Mouse (Mus musculus) neural tube, embryonic 14.5 days (tissue): ENCODE data around the gene Lrpprc. TPM values are rescaled to one million over a fixed set of nuclear protein-coding genes. Genes with fewer than 3 reads are reported as not detected.

Experiments
- ATAC-seq: fragments of 200-750 bp; cut with Nextera tagmentation; 2 replicates; pipeline ENCODE4 v1.8.0; 2017; ENCODE audit warnings: low read depth, mild to moderate bottlenecking, moderate TSS enrichment, moderate library complexity
- H3K27ac ChIP-seq: fragments of 300-500 bp; sonication (generic); 2 replicates; pipeline ENCODE4 v1.5.1; 2014; ENCODE audit warnings: low read depth, mild to moderate bottlenecking, control low read depth, low read length, moderate library complexity, mixed read lengths
- H3K27me3 ChIP-seq: fragments of 300-500 bp; sonication (generic); 2 replicates; pipeline ENCODE4 v1.6.1; 2014; ENCODE audit warnings: low read length; ENCODE audit not compliant: control insufficient read depth, insufficient read depth
- H3K36me3 ChIP-seq: fragments of 300-500 bp; sonication (generic); 2 replicates; pipeline ENCODE4 v1.6.1; 2014; ENCODE audit warnings: low read length, mixed read lengths; ENCODE audit not compliant: control insufficient read depth, insufficient read depth
- H3K4me1 ChIP-seq: fragments of 300-500 bp; sonication (generic); 2 replicates; pipeline ENCODE4 v1.6.1; 2014; ENCODE audit warnings: low read length; ENCODE audit not compliant: control insufficient read depth, insufficient read depth
- H3K4me2 ChIP-seq: fragments of 300-500 bp; sonication (generic); 2 replicates; pipeline ENCODE4 v1.6.1; 2014; ENCODE audit warnings: mild to moderate bottlenecking, low read depth, low read length, control low read depth
- H3K4me3 ChIP-seq: fragments of 300-500 bp; sonication (generic); 2 replicates; pipeline ENCODE4 v1.5.1; 2014; ENCODE audit warnings: low read depth, low read length, control low read depth, mixed read lengths
- H3K9ac ChIP-seq: fragments of 300-500 bp; sonication (generic); replicated peaks from 2 replicates; pipeline ENCODE4 v1.6.1; 2014; ENCODE audit warnings: low read depth, mild to moderate bottlenecking, control low read depth, low read length, mixed read lengths
- H3K9me3 ChIP-seq: fragments of 300-500 bp; sonication (generic); 2 replicates; pipeline ENCODE4 v1.6.1; 2016; ENCODE audit warnings: low read length; ENCODE audit not compliant: control insufficient read depth
- WGBS: fragments of 180-500 bp; shearing (Covaris S2); extraction: QIAGEN DNeasy Blood & Tissue Kit; methylation state at CpG from one replicate; pipeline ENCODE4 v1.1.7; 2014; 5-methylcytosine and 5-hydroxymethylcytosine counted together
- polyA plus RNA-seq: library from polyadenylated mRNA; unstranded; fragments of >200 nt; fragmentation: Nextera tagmentation; extraction: Ambion mirVana; gene quantifications from 2 replicates; pipeline ENCODE4 v1.2.1, GENCODE M21; 2014

Lrpprc gene
- polyA plus RNA-seq, 1 experiment from 2014 or later: 53.1 TPM

- H3K9me3 ChIP-seq: no peaks in the 10 kb centered on the region
- no peak overlapping the region for H3K9ac ChIP-seq
- no peak overlapping the region for H3K4me3 ChIP-seq
- ATAC-seq: no peak
- H3K27ac ChIP-seq: no peak overlapping the region
- H3K4me2 ChIP-seq: no peak overlapping the region
- H3K27me3 ChIP-seq: no peaks in the 10 kb centered on the region
- WGBS: 61% methylated on average over 9 of the region's 9 CpGs
- H3K36me3 ChIP-seq: no peaks in the 10 kb centered on the region
- H3K4me1 ChIP-seq: no peaks in the 10 kb centered on the region
Observed at GRCm38 (mm10) chr17:84736719-84737118, 53.9 kb downstream of the Lrpprc start.

- Histone ChIP-seq H3K4me1 (no peaks in the 10 kb centered on the region), H3K9ac (no peak overlapping the region), H3K27me3 (no peaks in the 10 kb centered on the region), H3K36me3 (peaks cover 12% of the 10 kb centered on the region), H3K9me3 (no peaks in the 10 kb centered on the region), H3K4me3 (no peak overlapping the region), H3K4me2 (no peak overlapping the region), H3K27ac (no peak overlapping the region)
- ATAC-seq: no peak
- 92% methylated on average over 8 of the region's 8 CpGs for WGBS
Observed at GRCm38 (mm10) chr17:84732612-84733011, 58.0 kb downstream of the Lrpprc start.

GRCm38 (mm10) chr17:84731361-84731760 is 59.2 kb downstream of the Lrpprc start:
- Histone ChIP-seq H3K4me2 (no peak overlapping the region), H3K27me3 (no peaks in the 10 kb centered on the region), H3K27ac (no peak overlapping the region), H3K4me1 (no peaks in the 10 kb centered on the region), H3K9ac (no peak overlapping the region), H3K36me3 (peaks cover 12% of the 10 kb centered on the region), H3K9me3 (no peaks in the 10 kb centered on the region), H3K4me3 (no peak overlapping the region)
- WGBS: 85% methylated on average over 12 of the region's 12 CpGs
- ATAC-seq: no peak

- no peak for ATAC-seq
- peaks cover 12% of the 10 kb centered on the region for H3K36me3 ChIP-seq
- H3K4me3 ChIP-seq: no peak overlapping the region
- H3K4me2 ChIP-seq: no peak overlapping the region
- no peaks in the 10 kb centered on the region for H3K27me3 ChIP-seq
- H3K27ac ChIP-seq: no peak overlapping the region
- H3K4me1 ChIP-seq: no peaks in the 10 kb centered on the region
- WGBS: 98% methylated on average over 5 of the region's 5 CpGs
- no peaks in the 10 kb centered on the region for H3K9me3 ChIP-seq
- H3K9ac ChIP-seq: no peak overlapping the region
Observed at GRCm38 (mm10) chr17:84729140-84729539, 61.4 kb downstream of the Lrpprc start.

GRCm38 (mm10) chr17:84728201-84728911 is 62.2 kb downstream of the Lrpprc start:
- H3K27me3 ChIP-seq: no peaks in the 10 kb centered on the region

GRCm38 (mm10) chr17:84725163-84725562 is 65.4 kb downstream of the Lrpprc start:
- H3K9ac ChIP-seq: no peak overlapping the region
- ATAC-seq: no peak
- WGBS: 97% methylated on average over 3 of the region's 3 CpGs
- H3K4me3 ChIP-seq: no peak overlapping the region
- H3K27ac ChIP-seq: no peak overlapping the region
- H3K9me3 ChIP-seq: no peaks in the 10 kb centered on the region
- no peaks in the 10 kb centered on the region for H3K27me3 ChIP-seq
- H3K4me1 ChIP-seq: no peaks in the 10 kb centered on the region
- H3K4me2 ChIP-seq: no peak overlapping the region
- peaks cover 2% of the 10 kb centered on the region for H3K36me3 ChIP-seq

More at GRCm38 (mm10) chr17:84728201-84728911, 62.2 kb downstream of the Lrpprc start:
- Histone ChIP-seq H3K4me1 (no peaks in the 10 kb centered on the region), H3K27ac (no peak overlapping the region), H3K9ac (no peak overlapping the region), H3K4me2 (no peak overlapping the region), H3K36me3 (peaks cover 12% of the 10 kb centered on the region), H3K4me3 (no peak overlapping the region), H3K9me3 (no peaks in the 10 kb centered on the region)
- 82% methylated on average over 1 of the region's 1 CpGs for WGBS
- no peak for ATAC-seq

GRCm38 (mm10) chr17:84724028-84724427 is 66.6 kb downstream of the Lrpprc start:
- Histone ChIP-seq H3K9ac (no peak overlapping the region), H3K4me1 (no peaks in the 10 kb centered on the region), H3K36me3 (no peaks in the 10 kb centered on the region; the same call in 1 of the 2 replicates), H3K27me3 (no peaks in the 10 kb centered on the region), H3K4me2 (no peak overlapping the region), H3K27ac (no peak overlapping the region), H3K4me3 (no peak overlapping the region), H3K9me3 (no peaks in the 10 kb centered on the region)
- ATAC-seq: no peak
- 63% methylated on average over 9 of the region's 9 CpGs for WGBS

GRCm38 (mm10) chr17:84719105-84719504 is 71.5 kb downstream of the Lrpprc start:
- H3K4me1 ChIP-seq: no peaks in the 10 kb centered on the region
- H3K27me3 ChIP-seq: no peaks in the 10 kb centered on the region
- H3K4me2 ChIP-seq: no peak overlapping the region
- no peak for ATAC-seq
- no peak overlapping the region for H3K9ac ChIP-seq
- H3K4me3 ChIP-seq: no peak overlapping the region
- no peaks in the 10 kb centered on the region for H3K36me3 ChIP-seq
- H3K27ac ChIP-seq: no peak overlapping the region
- H3K9me3 ChIP-seq: no peaks in the 10 kb centered on the region
- 82% methylated on average over 3 of the region's 3 CpGs for WGBS

GRCm38 (mm10) chr17:84717416-84717815 is 73.2 kb downstream of the Lrpprc start:
- no peaks in the 10 kb centered on the region for H3K36me3 ChIP-seq
- 79% methylated on average over 5 of the region's 5 CpGs for WGBS

More at GRCm38 (mm10) chr17:84717416-84717815, 73.2 kb downstream of the Lrpprc start:
- H3K4me1 ChIP-seq: 0 out of 2 replicates have a peak, but pooled peaks cover 3% of the 10 kb centered on the region
- ATAC-seq: no peak
- no peak overlapping the region for H3K4me3 ChIP-seq
- no peak overlapping the region for H3K4me2 ChIP-seq
- H3K27me3 ChIP-seq: no peaks in the 10 kb centered on the region
- no peaks in the 10 kb centered on the region for H3K9me3 ChIP-seq
- H3K27ac ChIP-seq: no peak overlapping the region
- no peak overlapping the region for H3K9ac ChIP-seq
